Mouse (Mus musculus): ENCODE data around the gene Nin. TPM values are rescaled to one million over a fixed set of nuclear protein-coding genes. Genes with fewer than 3 reads are reported as not detected.

Nin gene
- total and polyA plus RNA-seq, 3 experiments = 48.4 to 49.1 TPM; not detected in 1

- TF ChIP-seq MEF2A (IDR thresholded peaks at IDR 0.05; ENCODE audit: extremely low read depth, insufficient replicate concordance, low read depth, low read length, poor library complexity, severe bottlenecking) (no peak), ZMIZ1 (IDR thresholded peaks at IDR 0.05; ENCODE audit: low read depth, low read length) (no peak), GABPA (IDR thresholded peaks at IDR 0.05; ENCODE audit: low read depth, low read length) (no peak), NELFE (IDR thresholded peaks at IDR 0.05; ENCODE audit: low read depth, low read length) (no peak), KAT2A (conservative IDR thresholded peaks at IDR 0.05; ENCODE audit: low read depth, low read length) (no peak), POLR2AphosphoS5 (IDR thresholded peaks at IDR 0.05; ENCODE audit: borderline replicate concordance, low read depth, low read length) (no peak), CTCF (IDR thresholded peaks at IDR 0.05 in 2 of 3, conservative IDR thresholded peaks at IDR 0.05 in 1 of 3; ENCODE audit: control insufficient read depth in 1 of 3, insufficient read depth in 1 of 3, low read depth in 2 of 3, low read length in 3 of 3, poor library complexity in 1 of 3, severe bottlenecking in 1 of 3) (no peak), MXI1 (IDR thresholded peaks at IDR 0.05; ENCODE audit: low read depth, low read length) (no peak), ZKSCAN1 (IDR thresholded peaks at IDR 0.05; ENCODE audit: low read depth, low read length) (no peak), MYB (IDR thresholded peaks at IDR 0.05; ENCODE audit: low read depth, low read length) (no peak), HCFC1 (IDR thresholded peaks at IDR 0.05; ENCODE audit: low read depth, low read length) (no peak), TBP (IDR thresholded peaks at IDR 0.05; ENCODE audit: low read depth, low read length) (no peak), JUND (IDR thresholded peaks at IDR 0.05; ENCODE audit: low read depth, low read length) (no peak), BHLHE40 (IDR thresholded peaks at IDR 0.05; ENCODE audit: borderline replicate concordance, low read depth, low read length) (no peak)
- Histone ChIP-seq H3K27me3 (ENCODE audit: control insufficient read depth in 1 of 2, insufficient read depth in 2 of 2, low read length in 2 of 2) (no peaks in the 10 kb centered on the region), H3K79me2 (ENCODE audit: control insufficient read depth, insufficient read depth, low read length, poor library complexity) (peaks cover 64% of the 10 kb centered on the region), H3K36me3 (ENCODE audit: control insufficient read depth in 1 of 2, insufficient read depth in 2 of 2, low read length in 2 of 2) (peaks cover 0 to 31% of the 10 kb centered on the region in 2 experiments; a peak in 2 of 4 replicates), H3K27ac (ENCODE audit: control insufficient read depth, low read depth, low read length) (no peak overlapping the region), H3K4me3 (ENCODE audit: control insufficient read depth in 1 of 2, insufficient read depth in 1 of 2, low read depth in 2 of 2, low read length in 2 of 2) (no peak overlapping the region), H3K4me1 (ENCODE audit: control insufficient read depth in 1 of 2, insufficient read depth in 2 of 2, low read length in 2 of 2) (peaks cover 6 to 21% of the 10 kb centered on the region in 2 experiments), H3K9me3 (replicated peaks; ENCODE audit: insufficient read depth, low read length) (no peaks in the 10 kb centered on the region), H3K9ac (ENCODE audit: control insufficient read depth, low read depth, low read length, poor library complexity, severe bottlenecking) (no peak overlapping the region)
- DNase-seq (ENCODE audit: low read depth, low spot score) = no peak
Observed at GRCm38 (mm10) chr12:70108104-70108503, 5.4 kb downstream of the Nin start.

- Histone ChIP-seq H3K4me3 (ENCODE audit: control insufficient read depth in 1 of 2, insufficient read depth in 1 of 2, low read depth in 2 of 2, low read length in 2 of 2) (no peak overlapping the region), H3K27me3 (ENCODE audit: control insufficient read depth in 1 of 2, insufficient read depth in 2 of 2, low read length in 2 of 2) (no peaks in the 10 kb centered on the region), H3K36me3 (ENCODE audit: control insufficient read depth in 1 of 2, insufficient read depth in 2 of 2, low read length in 2 of 2) (peaks cover 2 to 31% of the 10 kb centered on the region in 2 experiments), H3K9ac (ENCODE audit: control insufficient read depth, low read depth, low read length, poor library complexity, severe bottlenecking) (no peak overlapping the region), H3K79me2 (ENCODE audit: control insufficient read depth, insufficient read depth, low read length, poor library complexity) (peaks cover 62% of the 10 kb centered on the region), H3K27ac (ENCODE audit: control insufficient read depth, low read depth, low read length) (no peak overlapping the region), H3K9me3 (replicated peaks; ENCODE audit: insufficient read depth, low read length) (no peaks in the 10 kb centered on the region), H3K4me1 (ENCODE audit: control insufficient read depth in 1 of 2, insufficient read depth in 2 of 2, low read length in 2 of 2) (peaks cover 6 to 21% of the 10 kb centered on the region in 2 experiments)
- TF ChIP-seq CHD2 (IDR thresholded peaks at IDR 0.05; ENCODE audit: low read length) (no peak), MXI1 (IDR thresholded peaks at IDR 0.05; ENCODE audit: low read depth, low read length) (no peak), CTCF (IDR thresholded peaks at IDR 0.05 in 2 of 3, conservative IDR thresholded peaks at IDR 0.05 in 1 of 3; ENCODE audit: control insufficient read depth in 1 of 3, insufficient read depth in 1 of 3, low read depth in 2 of 3, low read length in 3 of 3, poor library complexity in 1 of 3, severe bottlenecking in 1 of 3) (no peak), POLR2A (IDR thresholded peaks at IDR 0.05; ENCODE audit: control insufficient read depth in 1 of 2, insufficient read depth in 1 of 2, low read depth in 1 of 2, low read length in 2 of 2, poor library complexity in 1 of 2) (no peak), CHD1 (IDR thresholded peaks at IDR 0.05; ENCODE audit: low read depth, low read length) (no peak), E2F4 (IDR thresholded peaks at IDR 0.05; ENCODE audit: borderline replicate concordance, low read depth, low read length) (no peak)
- DNase-seq (ENCODE audit: low read depth, low spot score) = no peak
Observed at GRCm38 (mm10) chr12:70106508-70106907, 7.0 kb downstream of the Nin start.

All from MEL (cell line).